Mouse (Mus musculus) hindbrain, embryonic 13.5 days (tissue): Measurements from ENCODE around the gene Slc10a3. TPM values are rescaled to one million over a fixed set of nuclear protein-coding genes. Genes with fewer than 3 reads are reported as not detected.

Experiments
- ATAC-seq: fragments of 200-750 bp; cut with Nextera tagmentation; 2 replicates; pipeline ENCODE4 v1.8.0; 2017; ENCODE audit warnings: moderate TSS enrichment; ENCODE audit not compliant: low FRiP score
- H3K27ac ChIP-seq: fragments of 300-500 bp; sonication (generic); 2 replicates; pipeline ENCODE4 v1.5.1; 2015; ENCODE audit warnings: inconsistent platforms, mild to moderate bottlenecking, moderate library complexity
- H3K27me3 ChIP-seq: fragments of 300-500 bp; sonication (generic); 2 replicates; pipeline ENCODE4 v1.6.1; 2015; ENCODE audit warnings: mild to moderate bottlenecking, inconsistent platforms
- H3K36me3 ChIP-seq: fragments of 300-500 bp; sonication (generic); 2 replicates; pipeline ENCODE4 v1.6.1; 2015; ENCODE audit warnings: mild to moderate bottlenecking, inconsistent platforms
- H3K4me1 ChIP-seq: fragments of 300-500 bp; sonication (generic); replicated peaks from 2 replicates; pipeline ENCODE4 v1.6.1; 2015; ENCODE audit warnings: inconsistent platforms
- H3K4me2 ChIP-seq: fragments of 300-500 bp; sonication (generic); 2 replicates; pipeline ENCODE4 v1.6.1; 2015; ENCODE audit warnings: inconsistent platforms, mild to moderate bottlenecking, moderate library complexity
- H3K4me3 ChIP-seq: fragments of 300-500 bp; sonication (generic); 2 replicates; pipeline ENCODE4 v1.5.1; 2015; ENCODE audit warnings: mild to moderate bottlenecking, inconsistent platforms
- H3K9ac ChIP-seq: fragments of 300-500 bp; sonication (generic); 2 replicates; pipeline ENCODE4 v1.6.1; 2015; ENCODE audit warnings: mild to moderate bottlenecking, inconsistent platforms
- H3K9me3 ChIP-seq: fragments of 300-500 bp; sonication (generic); 2 replicates; pipeline ENCODE4 v1.6.1; 2016; ENCODE audit warnings: inconsistent platforms
- WGBS: fragments of 180-500 bp; shearing (Covaris S2); methylation state at CpG from one replicate; pipeline ENCODE4 v1.1.7; 2015; 5-methylcytosine and 5-hydroxymethylcytosine counted together
- polyA plus RNA-seq: library from polyadenylated mRNA; unstranded; fragments of >200 nt; fragmentation: Nextera tagmentation; extraction: Ambion mirVana; gene quantifications from 2 replicates; pipeline ENCODE4 v1.2.1, GENCODE M21; 2015

Slc10a3 gene
- polyA plus RNA-seq, 1 experiment from 2014 or later = 8.2 TPM

- Histone ChIP-seq H3K4me2 (peak overlapping the region; percentile 59), H3K9me3 (no peaks in the 10 kb centered on the region), H3K27me3 (no peaks in the 10 kb centered on the region), H3K27ac (peak overlapping the region; percentile 79), H3K4me1 (0 out of 2 replicates have a peak, but pooled peaks cover 4% of the 10 kb centered on the region), H3K9ac (peak overlapping the region; percentile 69), H3K4me3 (peak overlapping the region; percentile 45), H3K36me3 (no peaks in the 10 kb centered on the region)
- peak; percentile 83 for ATAC-seq
- 19% methylated on average over 13 of the region's 13 CpGs for WGBS
Observed at GRCm38 (mm10) chrX:74352645-74353466, 20.3 kb downstream of the Slc10a3 start.

GRCm38 (mm10) chrX:74330166-74330930 is 42.8 kb downstream of the Slc10a3 start:
- Histone ChIP-seq H3K4me2 (peak overlapping the region; percentile 73), H3K27me3 (no peaks in the 10 kb centered on the region), H3K9ac (peak overlapping the region; percentile 80), H3K36me3 (peaks cover 34% of the 10 kb centered on the region), H3K9me3 (no peaks in the 10 kb centered on the region), H3K27ac (peak overlapping the region; percentile 88), H3K4me1 (peaks cover 50% of the 10 kb centered on the region), H3K4me3 (peak overlapping the region; percentile 58)
- WGBS = 26% methylated on average over 1 of the region's 2 CpGs
- no peak for ATAC-seq

DNA sequence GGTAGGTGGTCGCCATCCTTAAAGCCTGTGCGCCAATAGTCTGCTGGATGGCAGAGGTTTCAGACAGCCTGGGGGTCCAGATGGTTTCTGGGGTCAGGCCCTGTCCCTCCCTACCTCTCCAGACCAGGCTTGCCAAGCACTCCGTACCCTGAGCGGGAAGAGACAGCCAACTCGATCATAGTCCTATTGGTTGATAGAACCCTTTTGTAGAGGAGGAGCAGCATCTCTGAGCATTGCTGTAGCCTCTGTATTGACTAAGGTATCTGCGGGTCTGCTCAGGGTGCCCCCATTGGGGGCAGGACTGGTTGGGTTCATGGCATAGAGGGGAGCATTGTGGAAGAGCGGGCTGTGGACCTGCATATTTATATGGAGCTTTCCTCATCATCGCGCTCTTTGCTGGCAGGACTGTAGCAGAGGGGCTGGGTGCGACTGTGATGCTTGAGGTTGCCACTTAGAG is 43.9 kb downstream of the Slc10a3 start:
- no peaks in the 10 kb centered on the region for H3K9me3 ChIP-seq
- 14% methylated on average over 10 of the region's 10 CpGs for WGBS
- H3K27me3 ChIP-seq = no peaks in the 10 kb centered on the region
- H3K4me2 ChIP-seq = peak overlapping the region; percentile 73
- H3K9ac ChIP-seq = peak overlapping the region; percentile 80
- peaks cover 24% of the 10 kb centered on the region for H3K36me3 ChIP-seq
- H3K27ac ChIP-seq = peak overlapping the region; percentile 88
- H3K4me1 ChIP-seq = peaks cover 45% of the 10 kb centered on the region
- ATAC-seq = peak; percentile 52
- peak overlapping the region; percentile 58 for H3K4me3 ChIP-seq

DNA sequence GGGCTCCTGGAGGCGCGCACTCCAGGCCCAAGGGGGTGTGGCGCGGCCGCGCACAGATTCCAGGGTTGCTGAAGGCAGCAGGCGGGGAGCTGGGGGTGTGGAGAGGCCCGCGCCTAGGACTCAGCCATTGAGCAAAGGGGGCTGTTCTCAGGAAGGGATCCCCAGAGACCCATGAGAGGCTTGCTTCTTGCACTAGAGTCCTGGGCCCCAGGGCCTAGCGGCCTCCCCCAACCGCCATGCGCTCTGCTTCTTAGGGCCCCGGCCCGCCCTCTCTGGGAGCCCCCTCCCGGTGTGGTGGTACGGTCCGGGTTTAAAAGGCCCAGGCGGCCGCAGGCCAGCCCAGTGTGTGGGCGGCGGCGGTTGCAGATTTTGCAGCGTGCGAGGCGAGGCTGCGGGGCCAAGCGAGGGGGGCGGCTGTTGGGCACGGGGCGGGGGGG is 44.4 kb downstream of the Slc10a3 start, which contains the start of gene Plxna3:
TSS of gene Plxna3 (plus strand) at position 342 of the 437 bp plus-strand sequence.
- peaks cover 40% of the 10 kb centered on the region for H3K4me1 ChIP-seq

More for the DNA sequence above, 44.4 kb downstream of the Slc10a3 start, which contains the start of gene Plxna3:
- Histone ChIP-seq H3K27me3 (no peaks in the 10 kb centered on the region), H3K9ac (peak within 1 kb of the TSS; percentile 80), H3K27ac (peak within 1 kb of the TSS; percentile 88), H3K9me3 (no peaks in the 10 kb centered on the region), H3K4me2 (peak within 1 kb of the TSS; percentile 73), H3K4me3 (peak within 1 kb of the TSS; percentile 58), H3K36me3 (peaks cover 19% of the 10 kb centered on the region)
- WGBS = 27% methylated on average over 21 of the region's 30 CpGs
- ATAC-seq = peak; percentile 96

Other genes with a start within 250 kb of the Slc10a3 start
- gene Opn1mw, start 245.9 kb downstream of the Slc10a3 start, polyA plus RNA-seq = not detected in 2 replicates
- 14.0 and 14.7 TPM in 2 replicates for gene Mecp2, start 238.0 kb downstream of the Slc10a3 start, polyA plus RNA-seq
- not detected in 2 replicates for gene Tex28, start 205.5 kb downstream of the Slc10a3 start, polyA plus RNA-seq
- gene Tktl1, start 196.1 kb downstream of the Slc10a3 start, polyA plus RNA-seq = 0.13 and 0.14 TPM in 2 replicates
- 88.8 and 111 TPM in 2 replicates for gene Flna, start 123.5 kb downstream of the Slc10a3 start, polyA plus RNA-seq
- 16.9 and 18.3 TPM in 2 replicates for gene Emd, start 118.7 kb downstream of the Slc10a3 start, polyA plus RNA-seq
- gene Rpl10, start 102.5 kb downstream of the Slc10a3 start, polyA plus RNA-seq = 532 and 538 TPM in 2 replicates
- gene Taz, start 91.4 kb downstream of the Slc10a3 start, polyA plus RNA-seq = 86.8 and 91.5 TPM in 2 replicates
- gene Dnase1l1, start 91.0 kb downstream of the Slc10a3 start, polyA plus RNA-seq = 3.6 and 5.2 TPM in 2 replicates
- 218 and 223 TPM in 2 replicates for gene Atp6ap1, start 76.3 kb downstream of the Slc10a3 start, polyA plus RNA-seq
- gene Gdi1, start 68.4 kb downstream of the Slc10a3 start, polyA plus RNA-seq = 963 and 1,001 TPM in 2 replicates
- 58.2 and 59.1 TPM in 2 replicates for gene Fam50a, start 60.3 kb downstream of the Slc10a3 start, polyA plus RNA-seq
- gene Plxna3, start 44.3 kb downstream of the Slc10a3 start, polyA plus RNA-seq = 51.1 and 53.9 TPM in 2 replicates
- 79.4 and 79.8 TPM in 2 replicates for gene Lage3, start 19.7 kb downstream of the Slc10a3 start, polyA plus RNA-seq
- 61.6 and 64.0 TPM in 2 replicates for gene Ubl4a, start 131 bp downstream of the Slc10a3 start, polyA plus RNA-seq
- gene Fam3a, start 19.9 kb upstream of the Slc10a3 start, polyA plus RNA-seq = 36.3 and 36.5 TPM in 2 replicates
- 15.4 and 18.8 TPM in 2 replicates for gene Ikbkg, start 19.9 kb upstream of the Slc10a3 start, polyA plus RNA-seq
- gene G6pdx, start 55.8 kb upstream of the Slc10a3 start, polyA plus RNA-seq = 49.9 and 55.0 TPM in 2 replicates
- gene Gm6880, start 108.0 kb upstream of the Slc10a3 start, polyA plus RNA-seq = not detected in 2 replicates
- not detected in 2 replicates for gene Olfr1326-ps1, start 201.5 kb upstream of the Slc10a3 start, polyA plus RNA-seq
- gene Olfr1325, start 219.3 kb upstream of the Slc10a3 start, polyA plus RNA-seq = not detected in 2 replicates